Mouse (Mus musculus) left cerebral cortex, adult 8-10 months (tissue): ENCODE data around the gene Ppp4r4. TPM values are rescaled to one million over a fixed set of nuclear protein-coding genes. Genes with fewer than 3 reads are reported as not detected.
"Not testable (repeated sequence)": the region's sequence is repeated elsewhere in the genome, so short reads cannot be mapped to it uniquely, and the experiment has no call there.

Source experiments
- DNase-seq, 2 experiments: peaks; one replicate each; pipeline ENCODE4 v3.0.0; 2022; ENCODE audit warnings: low spot score in 2 of 2
- total RNA-seq, 4 experiments: library from RNA; stranded (reverse); gene quantifications; 2 replicates each; pipeline ENCODE4 v1.2.4; 2022

Ppp4r4 gene
- total RNA-seq, result 10 to 100 TPM; 24.7 to 31.9 (median 29.3) TPM

DNA sequence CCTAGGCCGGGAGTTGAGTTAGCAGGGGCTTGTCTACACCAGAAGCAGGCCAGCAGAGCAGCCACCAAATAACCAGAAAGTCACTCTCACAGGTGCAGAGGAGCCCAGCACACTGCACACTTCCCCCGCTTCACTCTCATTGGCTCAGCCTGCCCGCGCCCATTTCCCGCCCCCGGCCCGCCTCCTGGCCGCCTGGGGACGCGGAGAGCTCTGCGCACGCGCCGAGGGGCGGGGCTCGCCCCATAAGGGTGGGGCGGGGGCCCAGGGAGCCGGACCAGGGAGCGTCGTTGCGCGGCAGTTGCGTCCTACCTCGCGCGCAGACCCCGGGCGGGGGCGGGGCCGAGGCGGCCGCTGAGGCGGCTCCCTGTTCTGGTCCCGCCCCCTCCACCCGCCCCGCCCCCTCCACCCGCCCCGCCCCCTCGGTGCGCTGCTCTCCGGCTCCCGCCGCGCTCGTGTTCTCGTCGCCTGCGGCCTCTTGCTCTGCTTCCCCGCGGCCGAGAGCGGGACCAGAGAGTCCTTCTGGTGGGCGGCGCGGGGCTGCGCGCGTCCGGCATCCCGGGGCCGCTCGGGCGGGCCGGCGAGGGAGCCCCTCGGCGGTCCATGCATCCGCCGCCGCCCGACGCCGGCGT lies at the start of gene Ppp4r4:
TSS of gene Ppp4r4 (plus strand) at position 264 of the 629 bp plus-strand sequence.
- DNase-seq, result peak; percentile 80 to 96

- no peak for DNase-seq
These were observed 49.3 kb upstream of the Ppp4r4 start for GRCm38 (mm10) chr12:103482781-103483180.

- DNase-seq, result not testable (repeated sequence)
These were observed 47.7 kb upstream of the Ppp4r4 start for GRCm38 (mm10) chr12:103484200-103484972.

GRCm38 (mm10) chr12:103486726-103487125 lies 45.4 kb upstream of the Ppp4r4 start:
- DNase-seq, result no peak

DNA sequence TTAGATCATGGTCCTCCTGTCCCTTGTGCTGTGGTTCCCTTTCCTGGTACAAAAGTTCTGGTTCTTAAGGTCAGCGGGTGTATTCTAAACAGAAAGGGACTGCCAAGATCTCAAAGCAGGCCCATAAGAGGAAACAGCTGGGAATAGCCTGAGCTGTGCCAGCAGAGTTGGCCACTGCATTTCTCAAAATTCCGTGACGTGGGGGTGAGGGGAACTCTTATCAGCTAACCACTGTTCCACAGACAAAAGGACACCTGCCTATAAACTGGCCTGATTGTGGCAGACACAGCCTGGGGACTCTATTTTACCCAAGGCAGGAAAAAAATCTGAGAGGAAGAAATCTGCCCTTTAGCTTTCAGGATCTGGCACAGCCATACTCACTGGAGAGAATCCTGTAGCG lies 44.8 kb upstream of the Ppp4r4 start:
- no peak for DNase-seq

- DNase-seq, result no peak
These were observed 44.3 kb upstream of the Ppp4r4 start for GRCm38 (mm10) chr12:103487750-103488149.

- DNase-seq, result no peak
These were observed 40.9 kb upstream of the Ppp4r4 start for GRCm38 (mm10) chr12:103491091-103491730.

DNA sequence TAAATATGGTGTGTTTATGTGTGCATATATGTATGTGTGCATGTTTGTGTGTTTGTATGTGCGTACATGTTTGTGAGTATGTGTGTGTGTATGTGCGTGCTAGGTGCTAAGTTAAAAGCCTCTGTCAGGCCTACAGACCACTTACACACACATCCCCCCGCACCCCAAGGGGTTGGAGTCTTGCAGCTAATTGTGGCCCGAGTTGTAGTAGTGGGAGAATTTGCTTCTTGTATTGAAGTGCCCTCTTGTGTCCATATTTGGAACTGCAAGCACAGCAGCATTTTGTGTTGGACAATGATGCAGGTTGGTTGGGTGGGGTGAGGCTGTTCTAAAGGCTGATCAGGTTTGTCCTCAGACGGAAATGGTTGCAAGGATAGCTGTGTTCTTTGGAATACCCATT lies 39.3 kb upstream of the Ppp4r4 start:
- peak in 1 of 2 experiments; percentile 59 for DNase-seq

GRCm38 (mm10) chr12:103494486-103494885 lies 37.6 kb upstream of the Ppp4r4 start:
- DNase-seq, result no peak

DNA sequence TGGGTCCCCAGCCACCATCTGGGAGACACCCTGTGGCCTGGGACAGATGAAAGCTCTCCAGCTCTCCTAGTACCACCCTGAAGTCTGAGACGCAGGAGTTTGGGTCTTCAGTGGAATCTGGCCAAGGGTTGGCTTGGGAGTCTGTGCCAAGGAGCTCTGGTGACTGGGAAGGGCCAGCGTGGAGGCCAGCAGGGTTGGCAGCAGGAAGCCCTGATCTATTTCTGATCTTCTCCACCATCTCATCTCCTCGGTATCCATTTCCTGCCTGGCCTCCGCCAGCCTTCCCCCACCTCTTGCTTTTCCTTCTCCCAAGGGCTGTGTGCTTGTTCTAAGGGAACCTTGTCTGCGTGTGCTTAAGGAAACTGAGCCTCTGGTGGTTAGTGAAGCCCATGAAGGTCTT lies 33.3 kb upstream of the Ppp4r4 start:
- no peak for DNase-seq

GRCm38 (mm10) chr12:103499261-103499660 lies 32.8 kb upstream of the Ppp4r4 start:
- DNase-seq, result no peak

DNA sequence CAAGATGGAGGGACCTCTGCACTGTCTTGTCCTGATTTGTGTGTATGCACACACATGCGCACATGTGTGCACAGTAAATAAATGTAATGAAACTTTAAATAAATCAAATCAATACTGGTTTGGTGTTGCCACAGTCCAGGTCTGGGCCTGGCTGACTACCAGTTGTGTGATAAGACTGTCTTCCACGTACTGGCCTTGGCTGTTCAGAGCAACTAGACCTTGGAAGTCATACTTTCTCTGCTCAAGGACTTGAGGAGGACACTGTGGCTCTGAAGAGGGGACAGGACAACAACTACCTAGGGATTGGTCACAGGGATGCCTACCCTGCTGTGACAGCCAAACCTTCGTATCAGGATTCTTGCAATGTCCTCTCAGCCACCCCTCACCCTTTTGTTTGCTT lies 28.8 kb upstream of the Ppp4r4 start:
- no peak for DNase-seq

DNA sequence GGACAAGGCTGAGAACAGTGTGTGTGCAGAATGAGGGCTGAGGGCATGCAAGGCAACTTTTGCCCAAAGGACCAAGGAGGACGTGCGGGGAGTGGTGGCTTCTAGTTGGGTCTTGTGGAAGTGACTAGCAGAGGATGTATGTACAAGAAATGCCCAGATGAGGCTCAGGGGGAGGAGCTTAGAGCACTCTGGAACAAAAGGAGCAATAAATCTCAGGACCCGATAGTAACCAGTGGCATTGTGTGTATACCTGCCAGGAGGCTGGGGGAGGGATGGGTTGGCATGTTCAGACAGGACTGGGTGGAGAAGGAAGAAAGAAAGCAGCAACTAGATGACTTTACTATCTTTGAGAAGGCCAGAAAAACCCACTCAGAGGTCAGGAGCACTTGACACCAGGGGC lies 27.7 kb upstream of the Ppp4r4 start:
- no peak for DNase-seq

DNA sequence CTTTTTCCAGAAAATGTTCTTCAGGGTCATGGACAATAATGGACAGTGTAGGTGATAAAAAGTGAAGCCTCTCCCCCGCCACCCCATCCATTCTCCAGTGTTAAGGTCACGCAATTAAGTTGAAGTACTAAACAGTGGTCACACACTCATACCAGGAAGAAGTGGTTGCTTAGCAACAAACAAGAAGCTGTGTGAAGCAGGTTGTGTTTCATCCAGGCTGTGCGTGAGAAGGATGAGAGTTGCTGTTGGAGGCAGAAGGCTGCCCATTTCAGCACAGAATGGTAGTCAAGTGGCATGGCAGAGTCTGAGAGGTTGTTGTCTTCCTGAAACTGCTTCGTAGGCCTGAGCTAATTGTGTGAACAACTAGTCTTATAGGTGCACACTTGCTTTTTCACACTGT lies 23.7 kb upstream of the Ppp4r4 start:
- DNase-seq, result no peak

DNA sequence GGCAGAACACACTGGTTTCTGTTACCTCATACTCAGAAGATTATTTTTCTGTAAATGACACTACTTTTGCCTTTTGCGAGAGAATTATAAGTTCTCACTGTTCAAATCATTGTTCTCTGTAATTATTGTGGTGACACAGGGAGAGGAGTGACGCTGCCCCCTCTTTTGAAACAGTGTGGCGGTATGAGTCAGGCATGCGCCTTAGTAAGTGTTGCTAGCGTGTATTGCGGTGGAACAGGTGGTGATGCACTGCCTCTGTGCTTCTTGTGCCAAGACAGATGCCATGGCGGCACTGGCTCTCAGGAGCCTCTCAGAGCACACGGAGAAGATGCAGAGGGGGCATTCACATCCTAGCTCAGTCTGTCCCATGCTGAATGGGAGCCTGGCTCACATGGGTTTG lies 22.2 kb upstream of the Ppp4r4 start:
- DNase-seq, result peak in 1 of 2 experiments; percentile 79

GRCm38 (mm10) chr12:103511586-103511985 lies 20.5 kb upstream of the Ppp4r4 start:
- DNase-seq, result no peak

DNA sequence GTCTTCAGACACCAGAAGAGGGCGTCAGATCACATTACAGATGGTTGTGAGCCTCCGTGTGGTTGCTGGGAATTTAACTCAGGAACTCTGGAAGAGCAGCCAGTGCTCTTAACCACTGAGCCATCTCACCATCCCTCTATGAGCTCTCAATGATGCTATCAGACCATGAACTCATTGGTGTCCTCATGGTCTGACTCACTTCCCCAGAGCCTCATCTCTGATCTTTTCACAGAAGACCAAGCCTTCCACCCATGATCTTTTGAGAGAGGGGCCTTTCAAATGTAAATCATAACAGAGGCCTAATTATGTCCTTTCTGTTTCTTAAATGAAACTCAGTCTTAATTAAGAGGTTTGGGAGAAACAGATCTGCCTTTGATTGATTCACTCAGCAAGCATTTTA lies 19.0 kb upstream of the Ppp4r4 start:
- DNase-seq, result no peak

DNA sequence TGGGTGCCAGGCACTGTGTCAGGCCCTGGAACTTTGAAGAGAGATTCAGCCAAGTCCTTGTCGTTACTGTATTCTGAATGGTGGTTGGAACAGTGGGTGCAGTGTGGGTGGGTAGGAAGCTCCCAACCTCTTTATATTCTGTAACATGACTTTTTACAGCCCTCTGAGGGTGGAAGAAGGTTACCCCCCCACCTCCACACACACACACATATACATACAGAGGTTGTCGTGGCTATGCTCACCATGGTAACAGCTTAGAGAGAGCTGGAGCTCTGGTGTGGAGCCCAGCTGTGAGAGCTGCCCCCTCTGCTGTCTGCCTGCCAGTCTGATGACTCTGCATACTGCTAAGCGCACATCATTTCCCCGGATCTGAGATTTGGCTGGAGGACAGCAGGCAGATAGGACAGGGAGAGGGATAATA lies 18.6 kb upstream of the Ppp4r4 start:
- peak; percentile 42 to 83 for DNase-seq

GRCm38 (mm10) chr12:103514354-103514753 lies 17.7 kb upstream of the Ppp4r4 start:
- peak; percentile 44 to 74 for DNase-seq

DNA sequence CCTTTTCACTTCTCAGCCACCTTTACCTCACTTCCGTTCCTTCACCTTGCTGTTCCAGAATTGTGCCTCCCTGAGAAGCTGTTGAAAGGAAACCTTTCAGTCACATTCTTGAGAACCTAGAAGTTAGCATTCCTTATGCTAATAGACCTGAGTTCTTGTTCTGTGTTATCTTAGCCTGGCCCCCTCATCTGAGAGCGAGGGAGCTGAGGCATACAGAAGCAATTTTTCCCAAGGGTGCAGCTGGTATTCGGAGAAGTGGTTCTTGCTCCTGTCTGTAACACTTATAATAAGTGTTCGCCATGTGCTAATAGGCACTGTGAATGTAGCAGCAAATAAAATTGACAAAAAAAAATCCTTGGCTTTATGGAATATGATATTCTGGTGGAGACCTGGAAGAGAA lies 16.4 kb upstream of the Ppp4r4 start:
- no peak for DNase-seq

DNA sequence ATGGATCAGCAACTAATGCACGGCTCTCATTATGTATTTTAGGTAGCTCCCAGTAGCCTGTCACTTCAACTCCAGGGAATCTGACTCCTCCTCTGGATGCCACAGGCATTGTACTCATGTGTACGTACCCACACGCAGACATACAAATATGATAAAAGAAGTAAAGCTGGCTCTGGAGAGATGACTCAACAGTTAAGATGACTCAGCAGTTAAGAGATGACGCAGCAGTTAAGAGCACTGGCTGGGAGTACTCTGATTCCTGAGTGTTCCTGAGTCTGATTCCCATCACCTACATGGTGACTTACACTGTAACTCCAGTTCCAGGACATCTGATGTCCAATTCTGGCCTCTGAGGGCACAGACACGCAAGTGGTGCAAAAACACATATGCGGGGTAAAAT lies 13.4 kb upstream of the Ppp4r4 start:
- no peak for DNase-seq

- no peak for DNase-seq
These were observed 1.5 kb upstream of the Ppp4r4 start for GRCm38 (mm10) chr12:103530596-103530995.
